Mouse (Mus musculus) heart, embryonic 14.5 days (tissue): ENCODE data around the gene Cdr2. TPM values are rescaled to one million over a fixed set of nuclear protein-coding genes. Genes with fewer than 3 reads are reported as not detected.
A peak's percentile ranks its signal among the peaks of the same experiment; 100 is the strongest.
"Not testable (repeated sequence)": the region's sequence is repeated elsewhere in the genome, so short reads cannot be mapped to it uniquely, and the experiment has no call there.

Experiments
- ATAC-seq: fragments of 200-750 bp; cut with Nextera tagmentation; 2 replicates; pipeline ENCODE4 v1.8.0; 2017; ENCODE audit warnings: low read depth, moderate TSS enrichment; ENCODE audit not compliant: insufficient number of reproducible peaks, insufficient read depth, low FRiP score
- H3K27ac ChIP-seq, 2 experiments: fragments of 200-500 bp in 1 of 2; fragments of 300-500 bp in 1 of 2; sonication (generic) in 1 of 2; replicated peaks in 1 of 2; 2 replicates each; pipeline ENCODE4 v1.5.1; 2012 to 2014; ENCODE audit warnings: low read depth in 2 of 2, low read length in 2 of 2, control low read depth in 1 of 2, mild to moderate bottlenecking in 1 of 2, mixed read lengths in 1 of 2; ENCODE audit not compliant: control insufficient read depth in 1 of 2, insufficient read depth in 1 of 2
- H3K27me3 ChIP-seq: fragments of 300-500 bp; sonication (generic); 2 replicates; pipeline ENCODE4 v1.6.1; 2014; ENCODE audit warnings: mild to moderate bottlenecking, low read length, control low read depth; ENCODE audit not compliant: control insufficient read depth, insufficient read depth
- H3K36me3 ChIP-seq: fragments of 300-500 bp; sonication (generic); 2 replicates; pipeline ENCODE4 v1.6.1; 2014; ENCODE audit warnings: mild to moderate bottlenecking, control low read depth, low read length, mixed read lengths; ENCODE audit not compliant: control insufficient read depth, insufficient read depth
- H3K4me1 ChIP-seq, 2 experiments: fragments of 200-500 bp in 1 of 2; fragments of 300-500 bp in 1 of 2; sonication (generic) in 1 of 2; 2 replicates each; pipeline ENCODE4 v1.6.1; 2012 to 2014; ENCODE audit warnings: low read length in 2 of 2, control low read depth in 1 of 2, mixed read lengths in 1 of 2; ENCODE audit not compliant: control insufficient read depth in 2 of 2, insufficient read depth in 2 of 2
- H3K4me2 ChIP-seq: fragments of 300-500 bp; sonication (generic); 2 replicates; pipeline ENCODE4 v1.6.1; 2014; ENCODE audit warnings: mild to moderate bottlenecking, low read length
- H3K4me3 ChIP-seq, 2 experiments: fragments of 200-500 bp in 1 of 2; fragments of 300-500 bp in 1 of 2; sonication (generic) in 1 of 2; 2 replicates each; pipeline ENCODE4 v1.5.1; 2012 to 2014; ENCODE audit warnings: low read length in 2 of 2, mild to moderate bottlenecking in 2 of 2, control low read depth in 1 of 2, low read depth in 1 of 2, moderate library complexity in 1 of 2; ENCODE audit not compliant: control insufficient read depth in 1 of 2, insufficient read depth in 1 of 2
- H3K9ac ChIP-seq: fragments of 300-500 bp; sonication (generic); 2 replicates; pipeline ENCODE4 v1.6.1; 2014; ENCODE audit warnings: mild to moderate bottlenecking, low read length
- H3K9me3 ChIP-seq: fragments of 300-500 bp; sonication (generic); 2 replicates; pipeline ENCODE4 v1.6.1; 2016; ENCODE audit warnings: low read length, control low read depth; ENCODE audit not compliant: control insufficient read depth
- WGBS: fragments of 180-500 bp; shearing (Covaris S2); extraction: QIAGEN DNeasy Blood & Tissue Kit; methylation state at CpG from one replicate; pipeline ENCODE4 v1.1.7; 2014; 5-methylcytosine and 5-hydroxymethylcytosine counted together
- polyA plus RNA-seq: library from polyadenylated mRNA; unstranded; fragments of >200 nt; fragmentation: Nextera tagmentation; extraction: Ambion mirVana; gene quantifications from 2 replicates; pipeline ENCODE4 v1.2.1, GENCODE M21; 2014

Cdr2 gene
- 12.8 and 13.8 TPM in 2 replicates for polyA plus RNA-seq

GRCm38 (mm10) chr7:120982200-120982841 lies at the start of gene Cdr2, which contains the start of gene Mfsd13b:
TSS of gene Cdr2 (minus strand) at chr7:120982312.
TSS of gene Mfsd13b (plus strand) at chr7:120982509.
- under 1% methylated on average over 46 of the region's 46 CpGs for WGBS

GRCm38 (mm10) chr7:121029947-121030346 lies 47.8 kb upstream of the Cdr2 start:
- H3K27me3 ChIP-seq, result peaks cover 26% of the 10 kb centered on the region
- not testable (repeated sequence) for H3K4me2 ChIP-seq, H3K4me1 ChIP-seq, ATAC-seq, H3K9ac ChIP-seq, H3K36me3 ChIP-seq, H3K9me3 ChIP-seq, H3K27ac ChIP-seq, H3K4me3 ChIP-seq

More at GRCm38 (mm10) chr7:120982200-120982841, at the start of gene Cdr2, which contains the start of gene Mfsd13b:
- Histone ChIP-seq H3K36me3 (no peaks in the 10 kb centered on the region), H3K4me2 (peak within 1 kb of the TSS; percentile 95), H3K27me3 (no peaks in the 10 kb centered on the region), H3K4me1 (peaks cover 2 to 12% of the 10 kb centered on the region in 2 experiments; a peak in 2 of 4 replicates), H3K4me3 (peak within 1 kb of the TSS; percentile 70 to 76), H3K9me3 (no peaks in the 10 kb centered on the region), H3K9ac (peak within 1 kb of the TSS; percentile 91), H3K27ac (peak within 1 kb of the TSS; percentile 40 to 77)
- peak; percentile 95 for ATAC-seq

GRCm38 (mm10) chr7:121026300-121026699 lies 44.2 kb upstream of the Cdr2 start:
- Histone ChIP-seq H3K27me3 (peaks cover 13% of the 10 kb centered on the region), H3K4me1 (no peaks in the 10 kb centered on the region), H3K4me2 (no peak overlapping the region), H3K4me3 (no peak overlapping the region), H3K36me3 (no peaks in the 10 kb centered on the region), H3K27ac (no peak overlapping the region), H3K9me3 (no peaks in the 10 kb centered on the region), H3K9ac (no peak overlapping the region)
- ATAC-seq, result no peak
- WGBS, result 56% methylated on average over 3 of the region's 3 CpGs

GRCm38 (mm10) chr7:121025221-121026008 lies 43.3 kb upstream of the Cdr2 start:
- Histone ChIP-seq H3K27me3 (peaks cover 8% of the 10 kb centered on the region), H3K4me3 (no peak overlapping the region), H3K36me3 (no peaks in the 10 kb centered on the region), H3K4me1 (no peaks in the 10 kb centered on the region), H3K9ac (no peak overlapping the region), H3K9me3 (no peaks in the 10 kb centered on the region), H3K27ac (no peak overlapping the region), H3K4me2 (no peak overlapping the region)
- ATAC-seq, result no peak
- WGBS, result 53% methylated on average over 6 of the region's 6 CpGs

GRCm38 (mm10) chr7:121020277-121020676 lies 38.2 kb upstream of the Cdr2 start:
- Histone ChIP-seq H3K27me3 (no peaks in the 10 kb centered on the region), H3K36me3 (no peaks in the 10 kb centered on the region), H3K4me2 (no peak overlapping the region), H3K27ac (no peak overlapping the region), H3K4me3 (no peak overlapping the region), H3K4me1 (no peaks in the 10 kb centered on the region), H3K9ac (no peak overlapping the region), H3K9me3 (no peaks in the 10 kb centered on the region)
- 37% methylated on average over 8 of the region's 8 CpGs for WGBS
- no peak for ATAC-seq

GRCm38 (mm10) chr7:121018778-121019177 lies 36.7 kb upstream of the Cdr2 start:
- no peak overlapping the region for H3K27ac ChIP-seq
- no peak overlapping the region for H3K9ac ChIP-seq
- no peak overlapping the region for H3K4me2 ChIP-seq
- no peak overlapping the region for H3K4me3 ChIP-seq
- H3K4me1 ChIP-seq, result no peaks in the 10 kb centered on the region
- H3K36me3 ChIP-seq, result no peaks in the 10 kb centered on the region
- no peak for ATAC-seq
- 71% methylated on average over 3 of the region's 3 CpGs for WGBS
- no peaks in the 10 kb centered on the region for H3K27me3 ChIP-seq
- H3K9me3 ChIP-seq, result no peaks in the 10 kb centered on the region

- Histone ChIP-seq H3K36me3 (no peaks in the 10 kb centered on the region), H3K4me1 (no peaks in the 10 kb centered on the region), H3K4me2 (no peak overlapping the region), H3K4me3 (no peak overlapping the region), H3K9ac (no peak overlapping the region), H3K27ac (no peak overlapping the region), H3K9me3 (no peaks in the 10 kb centered on the region), H3K27me3 (no peaks in the 10 kb centered on the region)
- no peak for ATAC-seq
- 75% methylated on average over 10 of the region's 10 CpGs for WGBS
These were observed 32.4 kb upstream of the Cdr2 start for GRCm38 (mm10) chr7:121014486-121014885.
